Mouse (Mus musculus) kidney, embryonic 14.5 days (tissue): ENCODE measurements at regions not wholly inside any gene's neighbourhood (a gene's known extent, or its start where the extent isn't known, plus 50 kb on each side); places are given as distances from the start of the nearest gene placed in this dataset.

ENCODE experiments used
- ATAC-seq: fragments of 200-750 bp; cut with Nextera tagmentation; 2 replicates; pipeline ENCODE4 v1.8.0; 2017; ENCODE audit warnings: moderate number of reproducible peaks, mild to moderate bottlenecking, moderate TSS enrichment, moderate library complexity; ENCODE audit not compliant: low FRiP score, low TSS enrichment
- H3K27ac ChIP-seq: fragments of 300-500 bp; sonication (generic); 2 replicates; pipeline ENCODE4 v1.5.1; 2014; ENCODE audit warnings: low read depth, mild to moderate bottlenecking, low read length, moderate library complexity, mixed read lengths
- H3K27me3 ChIP-seq: fragments of 300-500 bp; sonication (generic); 2 replicates; pipeline ENCODE4 v1.6.1; 2014; ENCODE audit warnings: mild to moderate bottlenecking, low read length; ENCODE audit not compliant: control insufficient read depth, insufficient read depth
- H3K36me3 ChIP-seq: fragments of 300-500 bp; sonication (generic); 2 replicates; pipeline ENCODE4 v1.6.1; 2014; ENCODE audit warnings: low read length, mixed read lengths; ENCODE audit not compliant: control insufficient read depth, insufficient read depth
- H3K4me1 ChIP-seq: fragments of 300-500 bp; sonication (generic); 2 replicates; pipeline ENCODE4 v1.6.1; 2014; ENCODE audit warnings: low read length, mixed read lengths; ENCODE audit not compliant: control insufficient read depth, insufficient read depth
- H3K4me2 ChIP-seq: fragments of 300-500 bp; sonication (generic); replicated peaks from 2 replicates; pipeline ENCODE4 v1.6.1; 2014; ENCODE audit warnings: low read depth, mild to moderate bottlenecking, low read length
- H3K4me3 ChIP-seq: fragments of 300-500 bp; sonication (generic); 2 replicates; pipeline ENCODE4 v1.5.1; 2014; ENCODE audit warnings: mild to moderate bottlenecking, low read length
- H3K9ac ChIP-seq: fragments of 300-500 bp; sonication (generic); 2 replicates; pipeline ENCODE4 v1.6.1; 2014; ENCODE audit warnings: low read depth, mild to moderate bottlenecking, low read length, moderate library complexity
- H3K9me3 ChIP-seq: fragments of 300-500 bp; sonication (generic); 2 replicates; pipeline ENCODE4 v1.6.1; 2016; ENCODE audit warnings: low read length; ENCODE audit not compliant: control insufficient read depth
- WGBS: fragments of 180-500 bp; shearing (Covaris S2); extraction: QIAGEN DNeasy Blood & Tissue Kit; methylation state at CpG from one replicate; pipeline ENCODE4 v1.1.7; 2014; 5-methylcytosine and 5-hydroxymethylcytosine counted together

DNA sequence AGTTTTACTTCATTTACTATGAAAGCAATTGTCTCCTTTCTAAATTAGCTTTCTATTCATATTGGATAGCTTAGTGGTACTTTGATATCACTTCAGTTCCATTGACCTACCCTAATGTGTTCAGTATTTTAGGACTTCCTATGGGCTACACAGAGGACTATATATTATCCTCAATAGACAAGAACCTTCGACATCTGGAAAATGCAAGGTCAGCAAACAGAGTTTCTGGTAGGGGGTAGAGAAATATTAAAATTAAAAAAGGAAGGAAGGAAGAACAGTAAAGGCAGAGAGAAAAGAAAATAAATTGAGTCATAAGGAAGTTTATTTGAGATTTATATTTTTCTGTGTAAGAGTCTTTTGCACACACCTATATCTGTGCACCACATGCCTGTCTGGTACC is 107.4 kb upstream of the Insig1 start:
- Histone ChIP-seq H3K36me3 (no peaks in the 10 kb centered on the region), H3K4me2 (no peak overlapping the region), H3K4me1 (no peaks in the 10 kb centered on the region), H3K27me3 (no peaks in the 10 kb centered on the region), H3K9me3 (no peaks in the 10 kb centered on the region), H3K4me3 (no peak overlapping the region), H3K9ac (no peak overlapping the region), H3K27ac (no peak overlapping the region)
- no peak for ATAC-seq
- WGBS: 83% methylated on average over 1 of the region's 1 CpGs

DNA sequence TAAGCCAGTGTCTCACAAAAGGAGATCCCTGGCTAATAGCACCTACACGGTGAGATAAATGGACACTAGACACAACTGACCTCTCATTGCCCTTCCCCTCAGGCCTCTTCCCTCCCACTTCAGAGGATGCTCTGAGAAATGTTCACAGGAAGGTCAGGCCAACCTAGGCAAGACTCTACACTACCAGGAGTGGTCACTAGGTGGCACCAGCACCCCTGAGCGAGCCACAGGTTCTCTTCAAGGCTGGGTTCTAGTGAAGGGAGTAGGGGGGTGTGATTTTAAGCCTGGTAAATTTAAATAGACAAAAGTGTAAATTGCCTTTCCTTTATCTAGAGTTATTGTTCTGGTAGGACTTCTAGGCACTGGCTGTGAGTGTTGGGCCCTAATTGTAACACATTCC is 76.0 kb upstream of the Insig1 start:
- peak; percentile 73; the same call in 1 of the 2 replicates for ATAC-seq
- 4% methylated on average over 2 of the region's 2 CpGs for WGBS
- H3K9ac ChIP-seq: no peak overlapping the region
- H3K4me1 ChIP-seq: no peaks in the 10 kb centered on the region
- H3K9me3 ChIP-seq: no peaks in the 10 kb centered on the region
- no peaks in the 10 kb centered on the region for H3K36me3 ChIP-seq
- H3K27ac ChIP-seq: no peak overlapping the region
- H3K27me3 ChIP-seq: no peaks in the 10 kb centered on the region
- H3K4me2 ChIP-seq: no peak overlapping the region
- H3K4me3 ChIP-seq: no peak overlapping the region

DNA sequence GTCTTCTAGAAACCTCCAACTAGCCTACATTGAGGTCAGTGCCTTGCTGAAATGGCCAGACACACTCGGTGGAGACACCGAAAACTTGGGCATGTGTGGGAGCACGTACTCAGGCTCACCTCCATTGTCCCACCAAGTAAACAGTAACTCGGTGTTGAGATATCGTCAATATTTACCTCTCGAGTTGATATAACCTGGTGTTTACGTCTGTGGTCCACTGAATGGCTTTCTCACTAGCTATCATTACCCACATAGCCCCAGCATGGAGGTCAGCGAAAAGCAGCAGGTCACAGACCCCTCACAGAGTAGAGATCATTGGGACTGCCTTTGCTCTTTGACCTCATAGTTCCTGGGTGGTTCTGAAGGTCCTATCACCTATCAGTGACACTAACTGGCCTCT is 73.4 kb upstream of the Insig1 start:
- Histone ChIP-seq H3K9me3 (no peaks in the 10 kb centered on the region), H3K4me3 (no peak overlapping the region), H3K4me1 (no peaks in the 10 kb centered on the region), H3K27me3 (no peaks in the 10 kb centered on the region), H3K4me2 (no peak overlapping the region), H3K27ac (no peak overlapping the region), H3K36me3 (no peaks in the 10 kb centered on the region), H3K9ac (no peak overlapping the region)
- ATAC-seq: no peak
- 89% methylated on average over 8 of the region's 8 CpGs for WGBS

DNA sequence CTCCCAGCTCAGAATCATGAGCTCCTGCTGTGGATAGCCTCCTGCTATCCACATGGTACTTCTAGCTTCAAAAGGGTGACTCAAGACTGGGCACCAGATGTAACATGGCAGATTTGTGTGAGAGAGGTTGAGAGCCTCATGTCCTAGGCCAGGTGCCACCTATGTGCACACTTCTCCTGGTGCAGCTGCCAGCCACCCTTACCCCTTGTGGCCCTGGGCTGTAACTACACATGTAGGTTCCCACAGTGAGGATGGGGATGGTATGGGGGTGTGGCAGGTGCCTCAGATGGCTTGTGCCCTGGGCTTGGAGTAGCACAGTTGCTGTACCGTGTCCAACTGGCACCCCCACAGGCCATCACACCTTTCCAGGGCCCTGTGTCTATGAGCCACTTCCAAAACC is 68.2 kb upstream of the Insig1 start:
- Histone ChIP-seq H3K4me3 (no peak overlapping the region), H3K27ac (no peak overlapping the region), H3K9me3 (no peaks in the 10 kb centered on the region), H3K4me1 (no peaks in the 10 kb centered on the region), H3K27me3 (no peaks in the 10 kb centered on the region), H3K4me2 (no peak overlapping the region), H3K9ac (no peak overlapping the region), H3K36me3 (no peaks in the 10 kb centered on the region)
- 0 out of 2 replicates have a peak, but pooled peaks have one; percentile 28 for ATAC-seq
- WGBS: 69% methylated on average over 1 of the region's 1 CpGs

DNA sequence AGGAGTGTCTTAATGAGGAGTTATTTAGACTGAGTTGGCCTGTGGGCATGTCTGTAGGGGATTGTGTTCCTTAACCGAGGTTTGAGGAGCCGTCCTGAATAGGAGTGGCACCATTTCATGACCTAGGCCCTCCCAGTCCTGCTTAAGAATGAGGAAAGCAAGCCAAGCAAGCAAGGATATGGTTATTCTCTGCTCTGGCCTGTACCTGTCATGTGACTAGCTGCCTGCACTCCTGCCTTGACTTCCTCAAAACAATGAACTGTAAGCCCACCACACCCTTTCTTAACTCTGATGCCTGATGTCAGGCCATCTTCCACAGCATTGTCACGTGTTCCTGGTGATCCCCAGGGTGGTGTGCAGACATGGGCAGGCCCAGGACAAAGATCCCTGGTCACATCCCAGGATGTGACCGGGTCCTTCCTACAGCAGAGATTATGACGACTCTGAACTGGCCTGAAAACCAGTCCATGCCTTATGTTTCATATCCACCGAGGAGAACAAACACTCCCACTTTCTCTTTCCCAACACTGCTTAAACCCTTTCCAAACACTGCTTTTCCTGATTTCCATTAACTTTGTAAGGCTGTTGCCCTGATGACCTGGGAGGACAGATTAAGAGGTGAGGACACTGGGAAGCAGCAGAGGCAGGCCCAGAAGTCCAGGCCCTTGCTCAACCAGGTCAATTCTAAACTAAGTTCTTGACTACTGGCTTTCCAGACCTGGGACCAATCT is 67.2 kb upstream of the Insig1 start:
- H3K27me3 ChIP-seq: no peaks in the 10 kb centered on the region
- no peak for ATAC-seq

DNA sequence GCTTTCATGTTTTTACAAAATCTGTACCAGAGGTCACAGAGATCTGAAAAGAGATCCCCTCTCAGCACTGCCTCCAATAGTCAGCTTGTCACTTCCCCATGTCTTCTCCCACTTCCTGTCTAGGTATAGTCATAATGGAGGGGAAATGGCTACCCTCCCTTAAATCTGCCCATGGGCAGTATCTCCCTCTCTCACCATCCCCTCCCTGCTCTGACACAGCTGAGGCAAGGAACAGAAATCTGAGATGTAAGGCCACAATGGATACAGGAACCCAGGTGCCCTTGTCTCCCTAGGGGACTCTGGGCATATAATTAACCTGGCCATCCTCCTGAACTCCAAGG is 66.7 kb upstream of the Insig1 start:
- Histone ChIP-seq H3K4me3 (no peak overlapping the region), H3K9ac (no peak overlapping the region), H3K4me1 (no peaks in the 10 kb centered on the region), H3K9me3 (no peaks in the 10 kb centered on the region), H3K36me3 (no peaks in the 10 kb centered on the region), H3K27ac (no peak overlapping the region), H3K4me2 (no peak overlapping the region), H3K27me3 (no peaks in the 10 kb centered on the region)
- ATAC-seq: no peak

More for the DNA sequence above, 67.2 kb upstream of the Insig1 start:
- H3K4me2 ChIP-seq: no peak overlapping the region
- no peaks in the 10 kb centered on the region for H3K9me3 ChIP-seq
- no peaks in the 10 kb centered on the region for H3K36me3 ChIP-seq
- 66% methylated on average over 6 of the region's 6 CpGs for WGBS
- no peaks in the 10 kb centered on the region for H3K4me1 ChIP-seq
- H3K4me3 ChIP-seq: no peak overlapping the region
- H3K27ac ChIP-seq: no peak overlapping the region
- H3K9ac ChIP-seq: no peak overlapping the region

DNA sequence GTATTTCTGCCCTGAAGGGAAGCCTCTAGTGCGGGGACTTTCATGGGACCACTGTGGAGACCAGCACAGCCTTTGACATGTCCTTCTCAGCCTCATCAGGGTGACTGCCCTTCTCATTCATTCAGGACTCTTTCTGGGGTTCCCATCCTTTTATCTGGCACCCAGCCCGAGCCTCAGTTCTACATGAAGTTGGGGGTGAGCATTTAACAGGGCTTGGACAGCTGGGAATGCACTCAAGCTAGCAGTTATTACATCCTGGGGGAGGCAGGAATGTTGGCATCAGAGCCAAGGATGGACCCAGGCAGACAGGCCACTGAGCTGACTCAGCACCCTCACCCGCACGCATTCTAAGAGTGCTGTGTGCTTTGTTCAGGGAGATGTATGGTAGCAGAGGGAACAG is 61.8 kb upstream of the Insig1 start:
- no peak overlapping the region for H3K9ac ChIP-seq
- WGBS: 84% methylated on average over 4 of the region's 4 CpGs
- H3K4me3 ChIP-seq: no peak overlapping the region
- no peaks in the 10 kb centered on the region for H3K27me3 ChIP-seq
- H3K27ac ChIP-seq: no peak overlapping the region
- H3K4me2 ChIP-seq: no peak overlapping the region
- H3K9me3 ChIP-seq: no peaks in the 10 kb centered on the region
- no peaks in the 10 kb centered on the region for H3K36me3 ChIP-seq
- no peak for ATAC-seq
- H3K4me1 ChIP-seq: no peaks in the 10 kb centered on the region

DNA sequence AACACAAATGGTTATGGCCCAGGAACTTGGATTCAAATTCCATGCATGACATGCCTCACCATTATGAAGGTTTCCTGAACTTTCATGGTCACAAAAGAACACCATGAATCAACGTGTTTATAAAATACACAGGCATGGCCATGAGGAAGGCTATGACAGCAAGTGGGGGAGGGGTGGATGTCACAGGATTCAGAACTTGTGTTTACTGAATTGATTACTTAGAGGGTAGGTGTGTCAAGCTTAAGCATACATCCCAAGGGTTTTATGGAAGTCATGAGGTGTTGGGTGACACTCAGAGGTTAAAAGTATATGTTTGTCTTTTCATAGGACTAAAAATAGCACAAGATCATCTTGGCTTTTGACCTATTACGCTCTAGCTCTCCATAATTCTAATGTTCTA is 61.3 kb upstream of the Insig1 start:
- Histone ChIP-seq H3K4me2 (no peak overlapping the region), H3K4me3 (no peak overlapping the region), H3K4me1 (no peaks in the 10 kb centered on the region), H3K27ac (no peak overlapping the region), H3K9me3 (no peaks in the 10 kb centered on the region), H3K27me3 (no peaks in the 10 kb centered on the region), H3K36me3 (no peaks in the 10 kb centered on the region), H3K9ac (no peak overlapping the region)
- 60% methylated on average over 2 of the region's 2 CpGs for WGBS
- no peak for ATAC-seq

DNA sequence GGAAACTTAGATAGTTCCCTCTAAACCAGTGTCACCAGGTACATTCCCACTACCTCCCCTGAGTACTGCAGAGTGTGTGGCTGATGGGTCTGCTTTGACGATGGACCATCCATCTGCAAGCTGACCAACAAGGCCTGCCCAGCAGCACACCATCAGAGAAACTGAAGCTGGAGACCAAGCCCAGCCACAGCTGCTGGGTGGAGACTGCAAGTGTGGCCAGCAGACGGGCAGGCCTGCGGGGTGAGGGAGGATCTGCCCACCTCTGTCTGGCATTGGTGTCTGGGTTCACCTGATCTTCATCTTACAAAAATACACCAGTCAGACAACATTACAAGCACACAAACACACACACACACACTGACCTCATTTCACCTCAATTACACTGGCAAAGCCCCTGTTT is 60.6 kb upstream of the Insig1 start:
- Histone ChIP-seq H3K4me3 (no peak overlapping the region), H3K9ac (no peak overlapping the region), H3K27me3 (no peaks in the 10 kb centered on the region), H3K9me3 (no peaks in the 10 kb centered on the region), H3K4me2 (no peak overlapping the region), H3K4me1 (no peaks in the 10 kb centered on the region), H3K36me3 (no peaks in the 10 kb centered on the region), H3K27ac (no peak overlapping the region)
- ATAC-seq: no peak
- 85% methylated on average over 3 of the region's 3 CpGs for WGBS
